In the genomic region with DNA sequence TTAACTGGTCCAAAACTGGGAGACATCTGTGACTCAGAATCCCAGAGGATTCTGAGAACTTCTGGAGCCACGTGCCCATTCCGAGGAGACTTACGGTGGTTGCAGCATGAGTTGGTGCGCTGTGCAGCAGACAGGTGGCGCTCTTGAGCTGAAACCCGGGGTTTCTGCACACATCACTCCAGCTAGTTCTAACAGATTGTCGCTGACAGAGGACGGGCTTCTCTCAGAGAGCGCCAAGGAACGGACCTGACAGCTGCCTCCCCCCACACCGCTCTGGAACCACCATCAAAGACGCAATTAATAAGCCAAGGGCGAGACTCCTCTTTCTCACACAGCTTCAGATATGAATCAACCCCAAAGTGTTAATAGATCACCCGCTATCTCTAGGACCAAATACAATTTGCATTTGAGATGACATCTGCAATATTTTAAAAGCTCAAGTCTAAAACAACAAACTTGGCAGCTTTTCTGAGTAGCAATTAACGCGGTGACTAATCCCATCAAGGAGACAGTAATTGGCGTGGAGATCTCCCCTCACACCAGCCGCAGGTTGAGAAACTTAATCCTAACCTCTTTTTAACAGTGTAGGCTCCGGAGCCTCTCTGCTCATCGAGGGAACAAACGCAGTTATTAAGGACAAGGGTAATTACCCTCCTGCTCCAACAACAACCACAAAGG, we compare ENCODE assay signal across 8 mouse cellular contexts.
DNase-seq lines count a peak whose midpoint lies in the region; ATAC-seq and TF ChIP-seq lines count a peak whose summit lies in the region.

No protein-coding gene starts in this region.

- no peak overlapping the region for H3K27ac ChIP-seq in heart, embryonic 14.5 days (replicated peaks in 1 of 2; ENCODE audit: control insufficient read depth in 1 of 2, insufficient read depth in 1 of 2, low read depth in 2 of 2, low read length in 2 of 2)
- H3K27ac ChIP-seq in lung, embryonic 14.5 days (ENCODE audit: low read depth), result no peak overlapping the region

- H3K9ac ChIP-seq in heart, embryonic 14.5 days (ENCODE audit: low read length), result no peak overlapping the region
- H3K9ac ChIP-seq in lung, embryonic 14.5 days, result no peak overlapping the region

- ATAC-seq in heart, embryonic 14.5 days (ENCODE audit: insufficient number of reproducible peaks, insufficient read depth, low FRiP score, low read depth), result peak; percentile 50; the same call in 1 of the 2 replicates
- peak; percentile 41; the same call in 1 of the 2 replicates for ATAC-seq in lung, embryonic 14.5 days (ENCODE audit: insufficient read depth)

- no peak overlapping the region for H3K4me3 ChIP-seq in C2C12 (ENCODE audit: insufficient read depth, poor library complexity, severe bottlenecking)
- H3K4me3 ChIP-seq in heart, embryonic 14.5 days (ENCODE audit: control insufficient read depth in 1 of 2, insufficient read depth in 1 of 2, low read depth in 1 of 2, low read length in 2 of 2), result no peak overlapping the region
- H3K4me3 ChIP-seq in lung, embryonic 14.5 days (ENCODE audit: low read depth, low read length), result no peak overlapping the region

- no peaks in the 10 kb centered on the region for H3K27me3 ChIP-seq in C2C12 (ENCODE audit: control insufficient read depth, insufficient read depth, insufficient read length)
- peaks cover 6% of the 10 kb centered on the region; the same call in 1 of the 2 replicates for H3K27me3 ChIP-seq in heart, embryonic 14.5 days (ENCODE audit: control insufficient read depth, insufficient read depth, low read length)
- peaks cover 5% of the 10 kb centered on the region; the same call in 1 of the 2 replicates for H3K27me3 ChIP-seq in lung, embryonic 14.5 days (ENCODE audit: insufficient read depth, low read length)

- peak; percentile 62 for TF ChIP-seq CTCF in C2C12 (IDR thresholded peaks at IDR 0.05; ENCODE audit: control insufficient read depth, insufficient read depth, insufficient read length)
- TF ChIP-seq CTCF in lung, embryonic 14.5 days (IDR thresholded peaks at IDR 0.05; ENCODE audit: low read depth), result peak; percentile 86

- H3K79me2 ChIP-seq in C2C12 (ENCODE audit: control insufficient read depth, insufficient read depth), result no peaks in the 10 kb centered on the region

- DNase-seq in adrenal gland, postnatal 14 days, result peak; percentile 69
- peak; percentile 64 for DNase-seq in embryo, embryonic 11.5 days (ENCODE audit: low read depth, low spot score)
- DNase-seq in kidney, postnatal 36 days, result peak; percentile 46 to 82
- peak; percentile 84 for DNase-seq in lung, embryonic 14.5 days
- DNase-seq in ovary, postnatal 36 days (ENCODE audit: low spot score), result peak; percentile 57
- DNase-seq in spleen, adult 18-20 months, result no peak

- no peak overlapping the region for H3K4me2 ChIP-seq in heart, embryonic 14.5 days (ENCODE audit: low read length)
- H3K4me2 ChIP-seq in lung, embryonic 14.5 days, result no peak overlapping the region

- no peaks in the 10 kb centered on the region for H3K9me3 ChIP-seq in heart, embryonic 14.5 days (ENCODE audit: control insufficient read depth, low read length)
- H3K9me3 ChIP-seq in lung, embryonic 14.5 days (ENCODE audit: low read depth, low read length), result no peaks in the 10 kb centered on the region

- H3ac ChIP-seq in C2C12 (ENCODE audit: control insufficient read depth, insufficient read length, low read depth), result no peak overlapping the region

- no peaks in the 10 kb centered on the region for H3K79me3 ChIP-seq in C2C12 (ENCODE audit: low read depth)

- H3K4me1 ChIP-seq in heart, embryonic 14.5 days (ENCODE audit: control insufficient read depth in 2 of 2, insufficient read depth in 2 of 2, low read length in 2 of 2), result no peaks in the 10 kb centered on the region
- H3K4me1 ChIP-seq in lung, embryonic 14.5 days (ENCODE audit: insufficient read depth), result no peaks in the 10 kb centered on the region

- 15% methylated on average over 21 of the region's 21 CpGs for WGBS in heart, embryonic 14.5 days
- WGBS in lung, embryonic 14.5 days, result 15% methylated on average over 21 of the region's 21 CpGs

- no peaks in the 10 kb centered on the region for H3K36me3 ChIP-seq in C2C12 (ENCODE audit: control insufficient read depth, insufficient read depth)
- no peaks in the 10 kb centered on the region for H3K36me3 ChIP-seq in heart, embryonic 14.5 days (ENCODE audit: control insufficient read depth, insufficient read depth, low read length)
- no peaks in the 10 kb centered on the region for H3K36me3 ChIP-seq in lung, embryonic 14.5 days (ENCODE audit: insufficient read depth)

TF ChIP-seq in C2C12, 6 proteins besides CTCF, POLR2A, EP300 and RAD21:
- no peak for TF ChIP-seq MYOD1 (IDR thresholded peaks at IDR 0.05; ENCODE audit: control insufficient read depth, insufficient read length, low read depth)
- TF ChIP-seq USF1 (IDR thresholded peaks at IDR 0.05; ENCODE audit: low read depth), result peak; percentile 48
TF ChIP-seq in C2C12: peak in this region for 1.

Comparison
In these comparisons a context has a peak if more than half of its experiments do, and no peak if none do; other contexts are left out.
1. DNase-seq: peak in adrenal gland, postnatal 14 days (single experiment), embryo, embryonic 11.5 days (single experiment), kidney, postnatal 36 days (2 of 2), lung, embryonic 14.5 days (single experiment) and ovary, postnatal 36 days (single experiment); none in spleen, adult 18-20 months (0 of 2).